Mouse (Mus musculus) limb, embryonic 11.5 days (tissue): ENCODE data around the gene Ints1. TPM values are rescaled to one million over a fixed set of nuclear protein-coding genes. Genes with fewer than 3 reads are reported as not detected.

ENCODE experiments used
- ATAC-seq: fragments of 200-750 bp; cut with Nextera tagmentation; 2 replicates; pipeline ENCODE4 v1.8.0; 2017; ENCODE audit warnings: low read depth; ENCODE audit not compliant: insufficient number of reproducible peaks, low FRiP score, low TSS enrichment
- DNase-seq: peaks from one replicate; pipeline ENCODE4 v3.0.0-alpha.2; 2015; ENCODE audit warnings: low spot score
- H3K27ac ChIP-seq: fragments of 300-500 bp; sonication (generic); replicated peaks from 2 replicates; pipeline ENCODE4 v1.5.1; 2014; ENCODE audit warnings: low read depth, mild to moderate bottlenecking, low read length
- H3K27me3 ChIP-seq: fragments of 300-500 bp; sonication (generic); 2 replicates; pipeline ENCODE4 v1.6.1; 2014; ENCODE audit warnings: mild to moderate bottlenecking, low read length, mixed read lengths; ENCODE audit not compliant: control insufficient read depth, insufficient read depth
- H3K36me3 ChIP-seq: fragments of 300-500 bp; sonication (generic); 2 replicates; pipeline ENCODE4 v1.6.1; 2014; ENCODE audit warnings: mild to moderate bottlenecking, low read length, moderate library complexity, mixed read lengths; ENCODE audit not compliant: control insufficient read depth, insufficient read depth
- H3K4me1 ChIP-seq: fragments of 300-500 bp; sonication (generic); 2 replicates; pipeline ENCODE4 v1.6.1; 2014; ENCODE audit warnings: low read length, mixed read lengths; ENCODE audit not compliant: control insufficient read depth, insufficient read depth
- H3K4me2 ChIP-seq: fragments of 300-500 bp; sonication (generic); 2 replicates; pipeline ENCODE4 v1.6.1; 2014; ENCODE audit warnings: low read depth, mild to moderate bottlenecking, moderate library complexity; ENCODE audit not compliant: severe bottlenecking
- H3K4me3 ChIP-seq: fragments of 300-500 bp; sonication (generic); 2 replicates; pipeline ENCODE4 v1.5.1; 2014; ENCODE audit warnings: low read depth, low read length
- H3K9ac ChIP-seq: fragments of 300-500 bp; sonication (generic); 2 replicates; pipeline ENCODE4 v1.6.1; 2014; ENCODE audit warnings: mild to moderate bottlenecking, low read length
- H3K9me3 ChIP-seq: fragments of 300-500 bp; sonication (generic); 2 replicates; pipeline ENCODE4 v1.6.1; 2016; ENCODE audit warnings: low read length; ENCODE audit not compliant: control insufficient read depth
- WGBS: fragments of 180-500 bp; shearing (Covaris S2); extraction: QIAGEN DNeasy Blood & Tissue Kit; methylation state at CpG from one replicate; pipeline ENCODE4 v1.1.7; 2014; 5-methylcytosine and 5-hydroxymethylcytosine counted together
- microRNA-seq: library from miRNA; unstranded; fragments of <30 nt; microRNA quantifications from one replicate; pipeline ENCODE4, GENCODE M21; 2016
- polyA plus RNA-seq: library from polyadenylated mRNA; unstranded; fragments of >200 nt; fragmentation: Nextera tagmentation; extraction: Ambion mirVana; gene quantifications from 2 replicates; pipeline ENCODE4 v1.2.1, GENCODE M21; 2014

Ints1 gene
- polyA plus RNA-seq, 1 experiment from 2014 or later = 40.5 TPM

DNA sequence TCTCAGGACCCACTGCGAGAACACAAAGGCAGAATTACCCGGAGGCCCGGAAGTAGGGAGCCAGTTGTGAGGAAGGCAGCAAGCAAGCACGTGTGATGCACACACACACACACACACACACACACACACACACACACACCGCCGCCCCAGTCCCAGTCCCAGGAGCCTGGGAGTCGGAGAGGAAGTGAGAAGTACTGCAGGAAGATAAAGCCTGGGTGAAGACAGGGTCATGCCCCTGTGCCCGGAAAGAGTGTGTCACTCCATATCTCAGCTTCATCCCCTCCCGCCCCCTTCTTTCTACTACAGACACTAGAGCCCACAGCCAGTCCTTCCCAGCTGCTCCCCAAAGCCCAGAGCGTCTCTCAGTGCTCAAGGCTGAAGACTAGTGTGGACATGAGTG, 73.2 kb downstream of the Ints1 start:
- Histone ChIP-seq H3K9ac (no peak overlapping the region), H3K27ac (no peak overlapping the region), H3K27me3 (no peaks in the 10 kb centered on the region), H3K9me3 (no peaks in the 10 kb centered on the region), H3K4me3 (no peak overlapping the region), H3K4me1 (no peaks in the 10 kb centered on the region), H3K4me2 (no peak overlapping the region), H3K36me3 (no peaks in the 10 kb centered on the region)
- no peak for ATAC-seq
- DNase-seq = no peak
- WGBS = 71% methylated on average over 9 of the region's 10 CpGs

Small RNA genes within 50 kb of the gene (microRNA-seq; reads per million reads assigned to microRNA genes)
- not detected for gene Mir7037

Other genes with a start within 250 kb of the Ints1 start
- 0.08 and 0.21 TPM in 2 replicates for gene Uncx, start 232.2 kb downstream of the Ints1 start, polyA plus RNA-seq
- gene Micall2, start 39.3 kb downstream of the Ints1 start, polyA plus RNA-seq = 6.6 and 7.8 TPM in 2 replicates
- 4.6 and 5.1 TPM in 2 replicates for gene Mafk, start 15.8 kb upstream of the Ints1 start, polyA plus RNA-seq
- 0.92 and 1.5 TPM in 2 replicates for gene Tmem184a, start 44.2 kb upstream of the Ints1 start, polyA plus RNA-seq
- not detected in 2 replicates for gene Gm26938, start 50.7 kb upstream of the Ints1 start, polyA plus RNA-seq
- gene Psmg3, start 51.2 kb upstream of the Ints1 start, polyA plus RNA-seq = 75.0 and 82.9 TPM in 2 replicates
- gene Elfn1, start 132.3 kb upstream of the Ints1 start, polyA plus RNA-seq = 0.07 and 0.08 TPM in 2 replicates